Mouse (Mus musculus): ENCODE data around the gene Lrrk2. TPM values are rescaled to one million over a fixed set of nuclear protein-coding genes. Genes with fewer than 3 reads are reported as not detected.

Lrrk2 gene
- polyA plus RNA-seq, 2 experiments, result 0.81 to 1.4 TPM

GRCm38 (mm10) chr15:91735216-91735922, 62.4 kb downstream of the Lrrk2 start:
- Histone ChIP-seq H3K9me3 (ENCODE audit: control insufficient read depth, low read length) (no peaks in the 10 kb centered on the region), H3K27ac (no peak overlapping the region), H3K4me1 (replicated peaks; ENCODE audit: control insufficient read depth in 2 of 2, insufficient read depth in 2 of 2, low read length in 1 of 2) (no peaks in the 10 kb centered on the region), H3K4me2 (ENCODE audit: low read depth) (no peak overlapping the region), H3K36me3 (replicated peaks; ENCODE audit: control insufficient read depth, insufficient read depth, low read depth) (no peaks in the 10 kb centered on the region), H3K4me3 (ENCODE audit: insufficient read depth in 1 of 2, low read depth in 2 of 2, low read length in 2 of 2) (no peak overlapping the region), H3K9ac (replicated peaks) (no peak overlapping the region), H3K27me3 (ENCODE audit: control insufficient read depth, insufficient read depth, low read length) (no peaks in the 10 kb centered on the region)
- no peak for TF ChIP-seq EP300 (IDR thresholded peaks at IDR 0.05; ENCODE audit: low read depth)
- ATAC-seq (ENCODE audit: insufficient read depth) (no peak), DNase-seq (ENCODE audit: low read depth in 3 of 3, low spot score in 3 of 3) (no peak)
- WGBS (ENCODE audit: insufficient replicate concordance), result 63% methylated on average over 14 of the region's 14 CpGs

GRCm38 (mm10) chr15:91736791-91737533, 64.0 kb downstream of the Lrrk2 start:
- DNase-seq (ENCODE audit: low read depth in 3 of 3, low spot score in 3 of 3) (peak; percentile 3 to 13 (median 7)), ATAC-seq (ENCODE audit: insufficient read depth) (no peak)
- Histone ChIP-seq H3K9me3 (ENCODE audit: control insufficient read depth, low read length) (no peaks in the 10 kb centered on the region), H3K4me3 (ENCODE audit: insufficient read depth in 1 of 2, low read depth in 2 of 2, low read length in 2 of 2) (no peak overlapping the region), H3K4me1 (replicated peaks; ENCODE audit: control insufficient read depth in 2 of 2, insufficient read depth in 2 of 2, low read length in 1 of 2) (no peaks in the 10 kb centered on the region), H3K27me3 (ENCODE audit: control insufficient read depth, insufficient read depth, low read length) (no peaks in the 10 kb centered on the region), H3K27ac (no peak overlapping the region), H3K4me2 (ENCODE audit: low read depth) (no peak overlapping the region), H3K36me3 (replicated peaks; ENCODE audit: control insufficient read depth, insufficient read depth, low read depth) (no peaks in the 10 kb centered on the region), H3K9ac (replicated peaks) (no peak overlapping the region)
- peak; percentile 77 for TF ChIP-seq CTCF (IDR thresholded peaks at IDR 0.05; ENCODE audit: low read depth)
- TF ChIP-seq EP300 (IDR thresholded peaks at IDR 0.05; ENCODE audit: low read depth), result no peak
- whole genome bisulfite sequencing (ENCODE audit: insufficient replicate concordance), result 36% methylated on average over 15 of the region's 15 CpGs

- no peak for TF ChIP-seq CTCF (IDR thresholded peaks at IDR 0.05; ENCODE audit: low read depth)
- no peak for TF ChIP-seq EP300 (IDR thresholded peaks at IDR 0.05; ENCODE audit: low read depth)
- no peak for DNase-seq (ENCODE audit: low read depth in 3 of 3, low spot score in 3 of 3)
- Histone ChIP-seq H3K4me3 (ENCODE audit: insufficient read depth in 1 of 2, low read depth in 2 of 2, low read length in 2 of 2) (no peak overlapping the region), H3K9me3 (ENCODE audit: control insufficient read depth, low read length) (no peaks in the 10 kb centered on the region), H3K4me1 (replicated peaks; ENCODE audit: control insufficient read depth in 2 of 2, insufficient read depth in 2 of 2, low read length in 1 of 2) (no peaks in the 10 kb centered on the region), H3K27ac (no peak overlapping the region), H3K9ac (replicated peaks) (no peak overlapping the region), H3K4me2 (ENCODE audit: low read depth) (no peak overlapping the region), H3K36me3 (replicated peaks; ENCODE audit: control insufficient read depth, insufficient read depth, low read depth) (no peaks in the 10 kb centered on the region), H3K27me3 (ENCODE audit: control insufficient read depth, insufficient read depth, low read length) (no peaks in the 10 kb centered on the region)
- ATAC-seq (ENCODE audit: insufficient read depth), result no peak
- WGBS (ENCODE audit: insufficient replicate concordance), result 67% methylated on average over 9 of the region's 9 CpGs
These were observed 65.8 kb downstream of the Lrrk2 start for GRCm38 (mm10) chr15:91738808-91739207.

- no peaks in the 10 kb centered on the region for H3K9me3 ChIP-seq (ENCODE audit: control insufficient read depth, low read length)
- TF ChIP-seq EP300 (IDR thresholded peaks at IDR 0.05; ENCODE audit: low read depth) (no peak), CTCF (IDR thresholded peaks at IDR 0.05; ENCODE audit: low read depth) (no peak)
- ATAC-seq (ENCODE audit: insufficient read depth), result no peak
- H3K9ac ChIP-seq (replicated peaks), result no peak overlapping the region
- H3K27ac ChIP-seq, result no peak overlapping the region
- no peak for DNase-seq (ENCODE audit: low read depth in 3 of 3, low spot score in 3 of 3)
- WGBS (ENCODE audit: insufficient replicate concordance), result 71% methylated on average over 4 of the region's 4 CpGs
- no peak overlapping the region for H3K4me2 ChIP-seq (ENCODE audit: low read depth)
- H3K27me3 ChIP-seq (ENCODE audit: control insufficient read depth, insufficient read depth, low read length), result no peaks in the 10 kb centered on the region
- H3K4me1 ChIP-seq (replicated peaks; ENCODE audit: control insufficient read depth in 2 of 2, insufficient read depth in 2 of 2, low read length in 1 of 2), result no peaks in the 10 kb centered on the region
- H3K36me3 ChIP-seq (replicated peaks; ENCODE audit: control insufficient read depth, insufficient read depth, low read depth), result no peaks in the 10 kb centered on the region
- no peak overlapping the region for H3K4me3 ChIP-seq (ENCODE audit: insufficient read depth in 1 of 2, low read depth in 2 of 2, low read length in 2 of 2)
These were observed 72.5 kb downstream of the Lrrk2 start for GRCm38 (mm10) chr15:91745501-91745900.

GRCm38 (mm10) chr15:91752111-91752510, 79.1 kb downstream of the Lrrk2 start:
- peak; percentile 49 for TF ChIP-seq CTCF (IDR thresholded peaks at IDR 0.05; ENCODE audit: low read depth)
- no peak for TF ChIP-seq EP300 (IDR thresholded peaks at IDR 0.05; ENCODE audit: low read depth)
- ATAC-seq (ENCODE audit: insufficient read depth), result no peak
- DNase-seq (ENCODE audit: low read depth in 3 of 3, low spot score in 3 of 3), result no peak
- no peaks in the 10 kb centered on the region for H3K4me1 ChIP-seq (replicated peaks; ENCODE audit: control insufficient read depth in 2 of 2, insufficient read depth in 2 of 2, low read length in 1 of 2)
- no peak overlapping the region for H3K27ac ChIP-seq
- 50% methylated on average over 12 of the region's 12 CpGs for WGBS (ENCODE audit: insufficient replicate concordance)
- H3K27me3 ChIP-seq (ENCODE audit: control insufficient read depth, insufficient read depth, low read length), result no peaks in the 10 kb centered on the region
- H3K9ac ChIP-seq (replicated peaks), result no peak overlapping the region
- no peaks in the 10 kb centered on the region for H3K36me3 ChIP-seq (replicated peaks; ENCODE audit: control insufficient read depth, insufficient read depth, low read depth)
- H3K4me2 ChIP-seq (ENCODE audit: low read depth), result no peak overlapping the region
- H3K4me3 ChIP-seq (ENCODE audit: insufficient read depth in 1 of 2, low read depth in 2 of 2, low read length in 2 of 2), result no peak overlapping the region
- no peaks in the 10 kb centered on the region for H3K9me3 ChIP-seq (ENCODE audit: control insufficient read depth, low read length)

Data from liver, embryonic 14.5 days (tissue).